Mouse (Mus musculus): ENCODE data around the gene Gm36210.
"Not testable (repeated sequence)": the region's sequence is repeated elsewhere in the genome, so short reads cannot be mapped to it uniquely, and the experiment has no call there.

The Gm36210 gene

GRCm38 (mm10) chr7:4886680-4887079 is 19.6 kb downstream of the Gm36210 start:
- no peak for DNase-seq (ENCODE audit: extremely low read depth, low read depth)

- DNase-seq (ENCODE audit: extremely low read depth, low read depth), result not testable (repeated sequence)
Observed at GRCm38 (mm10) chr7:4879036-4879435, 27.3 kb downstream of the Gm36210 start.

- DNase-seq (ENCODE audit: extremely low read depth, low read depth), result no peak
Observed at GRCm38 (mm10) chr7:4878186-4878585, 28.1 kb downstream of the Gm36210 start.

GRCm38 (mm10) chr7:4877226-4877625 is 29.1 kb downstream of the Gm36210 start:
- DNase-seq (ENCODE audit: extremely low read depth, low read depth), result no peak

GRCm38 (mm10) chr7:4876753-4877221 is 29.5 kb downstream of the Gm36210 start, which contains the start of gene Isoc2a:
TSS of gene Isoc2a (plus strand) at chr7:4877153.
- peak; percentile 90 for DNase-seq (ENCODE audit: extremely low read depth, low read depth)

- DNase-seq (ENCODE audit: extremely low read depth, low read depth), result no peak
Observed at GRCm38 (mm10) chr7:4870133-4870532, 36.2 kb downstream of the Gm36210 start, which contains the start of gene Isoc2b. TSS of gene Isoc2b (minus strand) at chr7:4870258.

GRCm38 (mm10) chr7:4866631-4867180 is 39.6 kb downstream of the Gm36210 start:
- DNase-seq (ENCODE audit: extremely low read depth, low read depth), result no peak

GRCm38 (mm10) chr7:4865579-4866493 is 40.5 kb downstream of the Gm36210 start:
- DNase-seq (ENCODE audit: extremely low read depth, low read depth), result peak; percentile 97

- no peak for DNase-seq (ENCODE audit: extremely low read depth, low read depth)
Observed at GRCm38 (mm10) chr7:4865090-4865489, 41.2 kb downstream of the Gm36210 start.

- DNase-seq (ENCODE audit: extremely low read depth, low read depth), result no peak
Observed at GRCm38 (mm10) chr7:4864130-4864845, 42.0 kb downstream of the Gm36210 start.

- no peak for DNase-seq (ENCODE audit: extremely low read depth, low read depth)
Observed at GRCm38 (mm10) chr7:4863541-4864080, 42.7 kb downstream of the Gm36210 start.

GRCm38 (mm10) chr7:4863041-4863440 is 43.3 kb downstream of the Gm36210 start:
- DNase-seq (ENCODE audit: extremely low read depth, low read depth), result no peak

- DNase-seq (ENCODE audit: extremely low read depth, low read depth), result not testable (repeated sequence)
Observed at GRCm38 (mm10) chr7:4860926-4861325, 45.4 kb downstream of the Gm36210 start.

- no peak for DNase-seq (ENCODE audit: extremely low read depth, low read depth)
Observed at GRCm38 (mm10) chr7:4859418-4859978, 46.8 kb downstream of the Gm36210 start.

GRCm38 (mm10) chr7:4857321-4857720 is 49.0 kb downstream of the Gm36210 start:
- DNase-seq (ENCODE audit: extremely low read depth, low read depth), result no peak

GRCm38 (mm10) chr7:4856508-4856907 is 49.8 kb downstream of the Gm36210 start:
- no peak for DNase-seq (ENCODE audit: extremely low read depth, low read depth)

- DNase-seq (ENCODE audit: extremely low read depth, low read depth), result no peak
Observed at GRCm38 (mm10) chr7:4853613-4854012, 52.7 kb downstream of the Gm36210 start.

- no peak for DNase-seq (ENCODE audit: extremely low read depth, low read depth)
Observed at GRCm38 (mm10) chr7:4851315-4851688, 55.0 kb downstream of the Gm36210 start.

GRCm38 (mm10) chr7:4850621-4851314 is 55.5 kb downstream of the Gm36210 start:
- DNase-seq (ENCODE audit: extremely low read depth, low read depth), result no peak

GRCm38 (mm10) chr7:4849372-4849771 is 56.9 kb downstream of the Gm36210 start:
- no peak for DNase-seq (ENCODE audit: extremely low read depth, low read depth)
